Mouse (Mus musculus): ENCODE measurements around the gene Rims3. TPM values are rescaled to one million over a fixed set of nuclear protein-coding genes. Genes with fewer than 3 reads are reported as not detected.

The Rims3 gene
- total RNA-seq, 2 experiments from 2014 or later = 40.9 to 49.1 TPM

GRCm38 (mm10) chr4:120921461-120921860 is 66.8 kb downstream of the Rims3 start:
- DNase-seq (ENCODE audit: low spot score in 2 of 2) = no peak
- intact Hi-C loops (cut with DNase I) = no loop called here

GRCm38 (mm10) chr4:120924554-120925299 is 70.1 kb downstream of the Rims3 start, which contains the start of gene Exo5:
TSS of gene Exo5 (minus strand) at chr4:120925017.
- peak; percentile 89 to 94 for DNase-seq (ENCODE audit: low spot score in 2 of 2)
- intact Hi-C loops (cut with DNase I) = no loop called here

GRCm38 (mm10) chr4:120925386-120925785 is 70.8 kb downstream of the Rims3 start:
- DNase-seq (ENCODE audit: low spot score in 2 of 2) = no peak
- intact Hi-C loops (cut with DNase I) = no loop called here

- DNase-seq (ENCODE audit: low spot score in 2 of 2) = no peak
- intact Hi-C loops (cut with DNase I) = no loop called here
These were observed 74.1 kb downstream of the Rims3 start for GRCm38 (mm10) chr4:120928686-120929085.

GRCm38 (mm10) chr4:120930736-120931135 is 76.1 kb downstream of the Rims3 start:
- no peak for DNase-seq (ENCODE audit: low spot score in 2 of 2)
- intact Hi-C loops (cut with DNase I) = no loop called here

GRCm38 (mm10) chr4:120935006-120935405 is 80.4 kb downstream of the Rims3 start:
- intact Hi-C loops (cut with DNase I) = no loop called here
- DNase-seq (ENCODE audit: low spot score in 2 of 2) = no peak

Small RNA genes within 50 kb of the gene (microRNA-seq; reads per million reads assigned to microRNA genes)
- 0 reads per million in 2 experiments for gene Gm23936

Other genes starting within 250 kb of the Rims3 start
- gene Cited4, start 188.2 kb upstream of the Rims3 start, total RNA-seq (2021) = 10 to 100 TPM; 21.0 to 22.6 TPM
- 1 to 10 TPM; 8.5 to 9.0 TPM for gene Kcnq4, start 106.2 kb upstream of the Rims3 start, total RNA-seq (2021)
- gene Nfyc, start 23.2 kb upstream of the Rims3 start, total RNA-seq (2021) = 10 to 100 TPM; 48.3 to 50.1 TPM
- 10 to 100 TPM in 1 of 2 experiments, 1 to 10 TPM in 1; 9.3 to 11.6 TPM for gene Exo5, start 70.2 kb downstream of the Rims3 start, total RNA-seq (2021)
- 1 to 10 TPM; 1.8 TPM for gene Zfp69, start 96.9 kb downstream of the Rims3 start, total RNA-seq (2021)
- 100 to 1,000 TPM; 160 to 163 TPM for gene Smap2, start 162.4 kb downstream of the Rims3 start, total RNA-seq (2021)
- 10 to 100 TPM; 10.2 to 12.7 TPM for gene Col9a2, start 184.6 kb downstream of the Rims3 start, total RNA-seq (2021)
- gene Zmpste24, start 243.4 kb downstream of the Rims3 start, total RNA-seq (2021) = 10 to 100 TPM; 23.3 to 24.5 TPM

All from left cerebral cortex, postnatal 14 days (tissue).